Mouse (Mus musculus): ENCODE data around the gene Suclg2. TPM values are rescaled to one million over a fixed set of nuclear protein-coding genes. Genes with fewer than 3 reads are reported as not detected.

Gene Suclg2
- polyA plus RNA-seq, 1 experiment from 2014 or later, result 46.5 TPM

DNA sequence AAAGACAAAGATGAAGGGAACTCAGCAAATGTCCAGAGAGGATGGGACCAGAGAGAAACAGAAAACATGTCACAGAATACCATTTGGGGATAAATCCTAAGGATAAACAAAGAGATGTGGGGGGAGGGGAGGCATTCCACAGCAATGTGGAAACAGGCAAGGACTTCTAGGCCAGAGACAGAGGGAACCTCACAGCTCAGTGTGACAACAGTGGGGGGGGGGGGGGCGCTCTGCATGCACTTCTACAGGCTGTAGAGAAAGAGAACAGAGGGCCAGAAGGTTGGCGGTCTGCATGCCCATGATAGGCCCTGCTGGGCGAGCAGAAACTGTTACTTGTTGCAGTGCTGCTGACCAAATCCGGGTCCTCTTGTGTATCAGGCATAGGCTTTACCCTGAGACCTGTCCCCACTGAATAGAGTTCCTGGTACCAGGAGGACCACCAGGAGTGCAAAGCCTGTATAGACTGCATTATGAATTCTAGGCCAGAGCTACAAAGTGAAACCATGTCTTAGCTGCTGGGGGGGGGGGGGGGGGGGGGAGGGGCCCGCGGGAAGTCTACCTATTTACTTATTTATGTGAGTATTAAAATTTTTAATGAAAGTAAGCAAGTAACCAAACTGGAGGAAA, 20.0 kb downstream of the Suclg2 start:
- H3K9me3 ChIP-seq, result no peaks in the 10 kb centered on the region
- H3K27me3 ChIP-seq, result no peaks in the 10 kb centered on the region
- H3K4me3 ChIP-seq, result no peak overlapping the region
- H3K36me3 ChIP-seq, result no peaks in the 10 kb centered on the region
- no peak for ATAC-seq (ENCODE audit: insufficient number of reproducible peaks, low FRiP score, low TSS enrichment, low read depth)
- H3K9ac ChIP-seq, result no peak overlapping the region
- no peak overlapping the region for H3K4me2 ChIP-seq
- WGBS, result 41% methylated on average over 5 of the region's 6 CpGs
- no peak overlapping the region for H3K27ac ChIP-seq
- H3K4me1 ChIP-seq, result 0 out of 2 replicates have a peak, but pooled peaks cover 3% of the 10 kb centered on the region

DNA sequence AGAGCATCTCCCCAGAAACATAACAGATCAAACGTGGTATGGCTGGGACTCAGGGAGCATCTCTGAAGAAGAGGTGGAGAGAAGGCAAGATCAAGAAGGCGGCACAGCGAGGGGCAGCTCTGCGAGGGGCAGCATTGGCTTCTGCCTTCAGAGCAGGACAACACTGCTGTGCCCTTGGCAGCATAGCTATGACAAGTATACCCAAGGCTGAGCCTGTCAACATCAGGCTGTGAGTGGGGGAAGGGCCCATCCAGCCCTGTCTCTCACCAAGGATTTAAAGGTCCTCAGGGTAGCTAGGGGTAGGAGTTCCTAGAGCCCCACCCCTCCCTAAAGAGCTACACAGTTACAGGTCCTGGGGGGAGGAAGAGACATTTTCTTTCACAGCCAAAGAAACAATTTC, 23.7 kb downstream of the Suclg2 start:
- Histone ChIP-seq H3K9ac (no peak overlapping the region), H3K4me2 (no peak overlapping the region), H3K4me3 (no peak overlapping the region), H3K27me3 (no peaks in the 10 kb centered on the region), H3K4me1 (0 out of 2 replicates have a peak, but pooled peaks cover 3% of the 10 kb centered on the region), H3K36me3 (no peaks in the 10 kb centered on the region), H3K9me3 (no peaks in the 10 kb centered on the region), H3K27ac (no peak overlapping the region)
- 77% methylated on average over 4 of the region's 4 CpGs for WGBS
- ATAC-seq (ENCODE audit: insufficient number of reproducible peaks, low FRiP score, low TSS enrichment, low read depth), result no peak

DNA sequence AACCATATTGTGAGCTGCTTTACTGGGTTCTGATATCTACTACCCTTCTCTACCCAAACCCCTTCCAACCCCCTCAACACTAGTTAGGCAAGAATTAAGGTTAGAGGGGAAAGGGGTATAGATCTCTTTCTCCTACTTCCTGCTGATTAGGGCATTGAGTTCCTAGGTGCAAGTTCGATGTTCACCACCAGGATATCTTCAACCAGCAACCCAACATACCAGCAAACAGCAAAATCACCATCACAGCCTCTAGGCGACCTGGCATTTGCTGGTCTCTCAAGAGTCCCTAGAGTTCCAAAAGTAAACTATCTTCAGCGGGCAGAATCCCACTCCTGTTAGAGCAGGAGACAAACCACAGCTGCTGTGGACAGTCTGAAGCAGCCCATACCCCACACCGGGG, 33.4 kb downstream of the Suclg2 start:
- Histone ChIP-seq H3K36me3 (no peaks in the 10 kb centered on the region), H3K9me3 (no peaks in the 10 kb centered on the region), H3K4me2 (no peak overlapping the region), H3K4me1 (no peaks in the 10 kb centered on the region), H3K9ac (no peak overlapping the region), H3K27ac (no peak overlapping the region), H3K4me3 (no peak overlapping the region), H3K27me3 (no peaks in the 10 kb centered on the region)
- WGBS, result 76% methylated on average over 4 of the region's 4 CpGs
- no peak for ATAC-seq (ENCODE audit: insufficient number of reproducible peaks, low FRiP score, low TSS enrichment, low read depth)

DNA sequence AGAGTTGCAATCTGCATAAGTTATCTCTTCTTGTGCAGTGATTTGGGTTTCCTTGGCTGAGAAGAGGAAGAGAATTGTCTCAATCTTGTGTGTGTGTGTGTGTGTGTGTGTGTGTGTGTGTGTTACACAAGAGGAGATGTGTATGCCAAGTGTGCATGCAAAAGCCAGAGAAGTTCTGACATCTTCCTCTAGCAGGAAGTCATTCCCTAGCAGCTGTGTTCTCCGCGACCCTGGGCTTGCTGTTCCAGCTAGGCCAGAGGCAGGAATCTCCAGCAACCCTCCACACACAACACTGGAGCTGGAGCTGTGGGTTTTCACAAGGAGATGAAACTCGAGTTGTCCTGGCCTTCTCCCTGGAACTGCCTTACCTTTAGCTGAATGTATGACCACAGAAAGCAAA, 38.9 kb downstream of the Suclg2 start:
- Histone ChIP-seq H3K36me3 (no peaks in the 10 kb centered on the region), H3K9ac (no peak overlapping the region), H3K4me2 (no peak overlapping the region), H3K27ac (no peak overlapping the region), H3K27me3 (no peaks in the 10 kb centered on the region), H3K9me3 (no peaks in the 10 kb centered on the region), H3K4me1 (no peaks in the 10 kb centered on the region), H3K4me3 (no peak overlapping the region)
- no peak for ATAC-seq (ENCODE audit: insufficient number of reproducible peaks, low FRiP score, low TSS enrichment, low read depth)
- 76% methylated on average over 3 of the region's 3 CpGs for WGBS

DNA sequence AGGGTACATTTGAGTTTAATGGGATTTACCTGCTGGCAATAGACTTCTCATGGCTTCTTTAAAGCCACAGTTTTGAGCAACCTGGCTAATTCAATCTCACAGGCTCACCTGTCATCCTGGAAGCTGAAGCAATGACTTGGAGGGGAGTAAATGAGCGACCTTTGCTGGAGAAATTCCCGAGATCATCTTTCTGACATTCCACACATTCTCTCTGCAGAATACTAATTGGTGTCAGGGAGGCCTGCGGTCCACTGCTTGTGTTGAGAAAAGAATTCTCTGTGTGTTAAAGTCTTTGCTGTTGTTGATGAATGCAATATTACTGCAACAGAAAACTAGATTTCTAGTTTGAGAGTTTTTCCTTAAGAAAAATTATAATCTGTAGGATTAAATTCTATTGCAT, 39.3 kb downstream of the Suclg2 start:
- no peak for ATAC-seq (ENCODE audit: insufficient number of reproducible peaks, low FRiP score, low TSS enrichment, low read depth)
- Histone ChIP-seq H3K27me3 (no peaks in the 10 kb centered on the region), H3K4me1 (0 out of 2 replicates have a peak, but pooled peaks cover 3% of the 10 kb centered on the region), H3K36me3 (no peaks in the 10 kb centered on the region), H3K9me3 (no peaks in the 10 kb centered on the region), H3K9ac (no peak overlapping the region), H3K27ac (no peak overlapping the region), H3K4me2 (no peak overlapping the region), H3K4me3 (no peak overlapping the region)
- WGBS, result 39% methylated on average over 3 of the region's 3 CpGs

DNA sequence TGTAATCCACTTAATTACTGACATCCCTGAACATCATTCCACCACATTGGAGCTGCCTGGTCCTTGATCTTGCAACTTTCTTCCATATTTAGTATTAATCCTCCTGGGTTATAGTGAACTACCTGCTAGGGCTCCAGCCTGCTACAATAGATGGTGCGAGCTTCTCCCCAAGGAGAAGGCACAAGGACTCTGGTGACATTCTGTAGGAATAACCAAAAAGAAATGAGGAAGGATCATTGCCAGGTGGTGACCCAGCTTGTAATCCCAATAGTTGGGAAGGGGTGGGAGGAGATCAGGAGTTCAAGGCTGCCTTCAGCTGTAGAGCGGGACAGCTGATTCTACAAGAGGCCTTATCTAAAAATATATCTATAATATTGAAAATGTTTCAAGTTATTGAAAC, 41.6 kb downstream of the Suclg2 start:
- 90% methylated on average over 2 of the region's 2 CpGs for WGBS
- no peak overlapping the region for H3K9ac ChIP-seq
- H3K4me3 ChIP-seq, result no peak overlapping the region
- no peak overlapping the region for H3K4me2 ChIP-seq
- H3K9me3 ChIP-seq, result no peaks in the 10 kb centered on the region
- no peaks in the 10 kb centered on the region for H3K27me3 ChIP-seq
- no peak for ATAC-seq (ENCODE audit: insufficient number of reproducible peaks, low FRiP score, low TSS enrichment, low read depth)
- no peak overlapping the region for H3K27ac ChIP-seq
- 0 out of 2 replicates have a peak, but pooled peaks cover 3% of the 10 kb centered on the region for H3K4me1 ChIP-seq
- no peaks in the 10 kb centered on the region for H3K36me3 ChIP-seq

DNA sequence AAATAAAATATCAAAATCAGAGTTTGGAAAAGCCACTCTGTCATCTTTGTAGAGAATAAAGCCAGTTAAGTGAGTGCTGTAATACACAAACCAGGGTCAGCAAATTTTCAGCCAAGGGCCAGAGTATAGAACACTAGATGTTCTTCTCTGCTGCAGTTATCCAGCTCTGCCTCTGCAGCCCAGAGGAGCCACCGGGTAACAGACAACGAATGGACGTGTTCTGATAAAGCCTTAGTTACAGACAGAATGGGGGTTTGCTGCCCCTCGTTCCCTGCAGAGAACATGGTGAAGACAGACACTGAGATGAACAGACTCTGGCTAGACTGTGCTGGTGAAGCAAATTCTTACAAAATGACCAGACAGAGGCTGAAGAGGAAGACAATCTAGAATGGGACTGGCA, 42.2 kb downstream of the Suclg2 start:
- Histone ChIP-seq H3K4me1 (0 out of 2 replicates have a peak, but pooled peaks cover 3% of the 10 kb centered on the region), H3K9me3 (no peaks in the 10 kb centered on the region), H3K27me3 (no peaks in the 10 kb centered on the region), H3K4me2 (no peak overlapping the region), H3K36me3 (no peaks in the 10 kb centered on the region), H3K9ac (no peak overlapping the region), H3K4me3 (no peak overlapping the region), H3K27ac (no peak overlapping the region)
- ATAC-seq (ENCODE audit: insufficient number of reproducible peaks, low FRiP score, low TSS enrichment, low read depth), result no peak
- WGBS, result 73% methylated on average over 4 of the region's 4 CpGs

DNA sequence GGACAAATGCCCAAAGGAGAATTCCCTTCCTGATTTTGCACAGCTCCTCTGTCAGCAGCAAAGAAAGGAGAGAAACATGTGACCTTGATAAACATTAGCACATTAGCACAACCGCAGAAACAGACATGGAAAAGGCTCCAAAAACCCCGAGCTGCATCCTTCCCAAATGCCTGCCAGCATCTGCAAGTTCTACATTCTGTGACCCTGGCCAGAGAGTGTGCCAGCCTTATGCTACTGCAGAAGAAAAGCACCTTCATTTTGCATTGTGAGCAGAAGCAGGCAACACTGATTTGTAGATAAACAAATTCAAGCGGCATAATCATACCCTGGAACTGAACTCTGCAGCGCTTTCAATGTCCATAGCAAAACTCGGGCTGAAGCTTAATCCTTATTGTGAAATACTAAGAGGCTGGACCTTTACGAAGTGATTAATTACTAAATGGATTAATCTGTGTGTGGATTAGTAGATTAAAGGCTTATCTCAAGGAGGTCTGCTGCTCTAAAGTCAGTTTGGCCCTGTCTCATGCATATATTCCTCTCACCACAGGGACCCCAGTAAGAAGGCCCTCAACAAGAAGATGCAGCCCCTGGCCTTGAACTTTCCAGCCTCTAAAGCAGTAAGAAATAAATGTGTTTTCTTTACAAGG, 43.4 kb downstream of the Suclg2 start:
- WGBS, result 51% methylated on average over 6 of the region's 6 CpGs
- ATAC-seq (ENCODE audit: insufficient number of reproducible peaks, low FRiP score, low TSS enrichment, low read depth), result no peak
- Histone ChIP-seq H3K4me2 (no peak overlapping the region), H3K27me3 (no peaks in the 10 kb centered on the region), H3K9me3 (no peaks in the 10 kb centered on the region), H3K27ac (no peak overlapping the region), H3K9ac (no peak overlapping the region), H3K4me3 (no peak overlapping the region), H3K4me1 (0 out of 2 replicates have a peak, but pooled peaks cover 3% of the 10 kb centered on the region), H3K36me3 (no peaks in the 10 kb centered on the region)

DNA sequence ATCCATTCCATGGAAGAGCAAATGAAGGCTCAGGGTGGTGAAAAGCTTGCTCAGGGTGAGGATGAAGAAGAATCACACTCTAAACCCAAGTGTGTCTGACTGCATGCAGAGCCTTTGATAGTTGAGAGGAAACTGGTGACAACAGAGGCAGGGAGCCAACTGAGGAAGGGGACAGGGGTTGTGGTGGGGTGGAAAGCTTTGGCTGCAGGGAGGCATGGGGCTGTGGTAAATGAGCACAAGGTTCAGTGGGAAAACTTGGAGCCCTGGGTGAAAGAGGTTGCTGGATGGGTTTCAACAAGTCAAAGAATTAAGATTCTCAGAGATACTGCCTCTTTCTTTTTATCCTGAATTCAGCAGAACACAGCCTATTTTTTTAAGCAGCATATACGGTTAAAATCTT, 43.9 kb downstream of the Suclg2 start:
- Histone ChIP-seq H3K36me3 (no peaks in the 10 kb centered on the region), H3K27me3 (no peaks in the 10 kb centered on the region), H3K9ac (no peak overlapping the region), H3K4me3 (no peak overlapping the region), H3K9me3 (no peaks in the 10 kb centered on the region), H3K4me1 (0 out of 2 replicates have a peak, but pooled peaks cover 3% of the 10 kb centered on the region), H3K4me2 (no peak overlapping the region), H3K27ac (no peak overlapping the region)
- 23% methylated on average over 1 of the region's 1 CpGs for WGBS
- no peak for ATAC-seq (ENCODE audit: insufficient number of reproducible peaks, low FRiP score, low TSS enrichment, low read depth)

DNA sequence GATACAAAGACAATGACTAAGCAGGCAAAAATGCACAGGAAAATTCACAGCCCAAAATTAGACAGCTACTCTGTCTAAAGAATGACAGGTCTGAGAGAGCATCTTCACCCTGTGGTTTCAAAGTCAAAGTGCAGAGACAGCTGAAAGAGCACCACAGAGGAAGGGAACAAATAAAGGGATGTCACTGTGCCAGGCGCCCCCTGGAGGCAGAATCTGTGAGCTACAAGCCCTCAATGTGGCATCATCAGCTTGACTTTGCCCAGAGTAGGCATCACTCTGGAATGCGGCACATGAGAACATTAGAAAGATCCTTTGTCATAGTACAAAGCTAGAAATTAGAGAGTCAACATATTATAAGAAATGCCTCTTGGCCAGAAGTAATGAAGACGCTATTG, 49.3 kb downstream of the Suclg2 start:
- Histone ChIP-seq H3K36me3 (no peaks in the 10 kb centered on the region), H3K4me1 (no peaks in the 10 kb centered on the region), H3K27ac (no peak overlapping the region), H3K9ac (no peak overlapping the region), H3K9me3 (no peaks in the 10 kb centered on the region), H3K4me2 (no peak overlapping the region), H3K4me3 (no peak overlapping the region), H3K27me3 (no peaks in the 10 kb centered on the region)
- no peak for ATAC-seq (ENCODE audit: insufficient number of reproducible peaks, low FRiP score, low TSS enrichment, low read depth)
- 61% methylated on average over 3 of the region's 3 CpGs for WGBS

DNA sequence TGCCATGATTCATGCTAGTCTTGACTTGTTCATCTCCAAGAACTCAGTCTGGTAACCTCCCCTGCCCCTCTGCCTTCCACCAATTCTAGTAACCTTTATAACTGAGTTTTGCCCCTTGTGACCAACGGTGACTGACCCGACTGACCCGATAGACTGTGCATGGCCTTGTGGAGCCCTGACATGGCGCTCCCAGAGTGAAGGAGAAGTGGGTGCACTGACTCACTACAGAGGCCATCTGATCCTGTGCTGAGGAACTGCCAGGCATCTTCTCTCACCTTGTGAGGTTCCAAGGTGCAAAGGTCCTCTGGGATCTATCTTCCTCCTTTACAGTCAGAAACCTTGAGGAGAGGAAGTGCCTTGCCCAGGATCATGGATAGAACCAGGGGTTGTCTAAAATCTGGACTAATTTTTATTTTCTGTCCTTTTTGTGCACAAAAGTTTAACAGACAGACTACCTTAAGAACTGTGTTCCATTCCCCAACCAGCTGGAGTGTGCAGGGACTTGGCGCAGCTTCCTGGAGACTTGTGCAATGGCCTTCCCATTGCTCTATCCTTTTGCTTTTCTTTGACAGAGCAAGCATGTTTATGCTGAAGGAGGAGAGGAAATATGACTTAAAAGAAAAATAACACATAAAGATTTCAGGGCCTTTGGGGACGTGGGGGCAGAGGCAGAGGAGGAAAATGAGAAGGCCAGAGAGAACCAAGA, 49.8 kb downstream of the Suclg2 start:
- Histone ChIP-seq H3K27me3 (no peaks in the 10 kb centered on the region), H3K36me3 (no peaks in the 10 kb centered on the region), H3K4me1 (no peaks in the 10 kb centered on the region), H3K4me2 (no peak overlapping the region), H3K27ac (no peak overlapping the region), H3K4me3 (no peak overlapping the region), H3K9ac (no peak overlapping the region), H3K9me3 (no peaks in the 10 kb centered on the region)
- 91% methylated on average over 6 of the region's 6 CpGs for WGBS
- ATAC-seq (ENCODE audit: insufficient number of reproducible peaks, low FRiP score, low TSS enrichment, low read depth), result no peak

DNA sequence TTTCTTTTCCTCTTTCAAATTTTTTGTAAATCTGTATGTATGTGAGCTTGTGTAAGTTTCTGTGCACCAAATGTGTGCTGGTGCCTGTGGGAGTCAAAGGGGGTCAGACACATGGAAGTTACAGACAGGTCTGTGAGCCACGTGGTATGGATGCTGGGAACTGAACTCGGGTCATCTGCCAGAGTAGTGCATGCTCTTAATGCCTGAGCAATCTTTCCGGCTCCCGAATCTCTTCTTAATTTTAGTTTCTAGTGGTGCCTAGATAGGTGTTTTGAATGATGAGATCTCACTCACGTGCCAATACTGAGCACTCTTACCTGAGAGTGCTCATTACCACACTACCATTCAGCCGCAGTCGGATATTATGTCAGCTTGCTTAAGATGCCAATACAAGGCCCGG, 60.9 kb downstream of the Suclg2 start:
- 97% methylated on average over 8 of the region's 8 CpGs for whole genome bisulfite sequencing
- Histone ChIP-seq H3K36me3 (peaks cover 4% of the 10 kb centered on the region; the same call in 1 of the 2 replicates), H3K9ac (no peak overlapping the region), H3K27ac (no peak overlapping the region), H3K27me3 (no peaks in the 10 kb centered on the region), H3K4me3 (no peak overlapping the region), H3K4me2 (no peak overlapping the region), H3K9me3 (no peaks in the 10 kb centered on the region), H3K4me1 (no peaks in the 10 kb centered on the region)
- ATAC-seq (ENCODE audit: insufficient number of reproducible peaks, low FRiP score, low TSS enrichment, low read depth), result no peak

All from limb, embryonic 15.5 days (tissue).